Mouse (Mus musculus) limb, embryonic 14.5 days (tissue): ENCODE measurements around the gene Ankrd12. TPM values are rescaled to one million over a fixed set of nuclear protein-coding genes. Genes with fewer than 3 reads are reported as not detected.

Experiments used
- ATAC-seq: fragments of 200-750 bp; cut with Nextera tagmentation; 2 replicates; pipeline ENCODE4 v1.8.0; 2017; ENCODE audit warnings: low read depth, moderate number of reproducible peaks, moderate TSS enrichment; ENCODE audit not compliant: low FRiP score
- DNase-seq: peaks from one replicate; pipeline ENCODE4 v3.0.0-alpha.2; 2015; ENCODE audit warnings: low spot score
- H3K27ac ChIP-seq: fragments of 300-500 bp; sonication (generic); replicated peaks from 2 replicates; pipeline ENCODE4 v1.5.1; 2014; ENCODE audit warnings: low read depth, mild to moderate bottlenecking, low read length, moderate library complexity, mixed read lengths
- H3K27me3 ChIP-seq: fragments of 300-500 bp; sonication (generic); 2 replicates; pipeline ENCODE4 v1.6.1; 2014; ENCODE audit warnings: low read length, mixed read lengths; ENCODE audit not compliant: control insufficient read depth, insufficient read depth
- H3K36me3 ChIP-seq: fragments of 300-500 bp; sonication (generic); 2 replicates; pipeline ENCODE4 v1.6.1; 2014; ENCODE audit warnings: mild to moderate bottlenecking, low read length, moderate library complexity, mixed read lengths; ENCODE audit not compliant: control insufficient read depth, insufficient read depth
- H3K4me1 ChIP-seq: fragments of 300-500 bp; sonication (generic); 2 replicates; pipeline ENCODE4 v1.6.1; 2014; ENCODE audit warnings: antibody characterized with exemption, low read length, mixed read lengths; ENCODE audit not compliant: control insufficient read depth, insufficient read depth
- H3K4me2 ChIP-seq: fragments of 300-500 bp; sonication (generic); replicated peaks from 2 replicates; pipeline ENCODE4 v1.6.1; 2014; ENCODE audit warnings: low read depth, mild to moderate bottlenecking, low read length, moderate library complexity; ENCODE audit not compliant: severe bottlenecking
- H3K4me3 ChIP-seq: fragments of 300-500 bp; sonication (generic); replicated peaks from 2 replicates; pipeline ENCODE4 v1.5.1; 2014; ENCODE audit warnings: low read length
- H3K9ac ChIP-seq: fragments of 300-500 bp; sonication (generic); 2 replicates; pipeline ENCODE4 v1.6.1; 2014; ENCODE audit warnings: mild to moderate bottlenecking, low read depth, low read length, moderate library complexity; ENCODE audit not compliant: severe bottlenecking
- H3K9me3 ChIP-seq: fragments of 300-500 bp; sonication (generic); 2 replicates; pipeline ENCODE4 v1.6.1; 2016; ENCODE audit warnings: low read length; ENCODE audit not compliant: control insufficient read depth
- POLR2A ChIP-seq: fragments of 200-500 bp; IDR thresholded peaks from 2 replicates; pipeline ENCODE4 v1.8.0; 2012; ENCODE audit warnings: inconsistent platforms, mild to moderate bottlenecking, moderate library complexity, borderline replicate concordance; ENCODE audit not compliant: insufficient read depth, insufficient read length; ENCODE audit errors: extremely low read depth
- WGBS: fragments of 180-500 bp; shearing (Covaris S2); extraction: QIAGEN DNeasy Blood & Tissue Kit; methylation state at CpG from one replicate; pipeline ENCODE4 v1.1.7; 2014; 5-methylcytosine and 5-hydroxymethylcytosine counted together
- polyA plus RNA-seq, 2 experiments: library from polyadenylated mRNA; depleted of rRNA in 1 of 2; stranded (reverse) in 1 of 2; unstranded in 1 of 2; fragments of >200 nt; fragmentation: Nextera tagmentation in 1 of 2; extraction: Ambion mirVana in 1 of 2; gene quantifications; 2 replicates each; pipeline versions ENCODE4 v1.2.1 to v1.2.3; 2012 to 2014

Ankrd12 gene
- polyA plus RNA-seq, 2 experiments = 7.9 to 22.5 TPM

DNA sequence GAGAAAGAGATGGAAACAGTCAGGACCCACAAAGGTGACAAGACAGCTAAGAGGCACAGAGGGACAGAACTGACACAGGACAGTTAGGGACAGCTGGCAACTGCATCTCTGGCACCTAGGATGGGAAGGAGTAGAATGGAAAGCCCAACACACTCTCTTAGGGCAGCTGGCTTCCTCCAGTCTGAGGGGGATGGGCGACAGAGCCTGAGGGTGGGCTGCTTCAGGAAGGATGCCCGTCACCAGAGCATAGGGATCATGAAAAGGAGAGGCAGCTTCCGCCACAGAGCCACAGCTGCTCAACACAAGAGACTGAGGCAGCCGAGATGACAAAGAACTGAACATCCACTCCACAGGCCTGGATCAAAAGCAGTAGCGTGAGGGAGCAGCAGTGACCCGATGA is 145.4 kb downstream of the Ankrd12 start:
- no peak for ATAC-seq
- H3K9me3 ChIP-seq = no peaks in the 10 kb centered on the region
- 59% methylated on average over 6 of the region's 6 CpGs for WGBS
- DNase-seq = no peak
- H3K27ac ChIP-seq = no peak overlapping the region
- H3K4me3 ChIP-seq = no peak overlapping the region
- H3K27me3 ChIP-seq = no peaks in the 10 kb centered on the region
- no peak overlapping the region for H3K9ac ChIP-seq
- H3K36me3 ChIP-seq = peaks cover 38% of the 10 kb centered on the region
- TF ChIP-seq POLR2A = no peak
- no peak overlapping the region for H3K4me2 ChIP-seq
- H3K4me1 ChIP-seq = no peaks in the 10 kb centered on the region

DNA sequence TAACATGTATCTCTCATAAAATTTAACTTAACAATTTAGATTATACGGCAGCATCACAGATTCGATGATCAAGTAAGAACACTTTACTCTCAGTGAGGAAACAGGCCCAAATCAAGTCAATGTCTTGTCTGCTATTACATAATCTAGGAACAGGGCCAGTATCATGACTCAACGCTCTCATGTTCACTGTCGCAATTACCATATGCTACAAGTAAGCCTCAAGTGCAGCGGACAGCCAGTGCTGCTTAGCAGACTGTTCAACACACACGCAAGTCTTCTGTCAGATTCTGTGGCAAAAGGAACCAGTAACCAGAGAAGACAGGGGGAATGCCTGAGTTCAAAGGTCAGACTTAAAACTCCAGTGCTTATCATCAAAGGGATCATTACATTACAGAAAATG is 145.9 kb downstream of the Ankrd12 start:
- peak; percentile 63 for ATAC-seq
- H3K9ac ChIP-seq = no peak overlapping the region
- no peak overlapping the region for H3K4me2 ChIP-seq
- H3K4me3 ChIP-seq = no peak overlapping the region
- peaks cover 44% of the 10 kb centered on the region for H3K36me3 ChIP-seq
- no peaks in the 10 kb centered on the region for H3K27me3 ChIP-seq
- H3K9me3 ChIP-seq = no peaks in the 10 kb centered on the region
- H3K4me1 ChIP-seq = no peaks in the 10 kb centered on the region
- peak; percentile 65 for DNase-seq
- WGBS = 67% methylated on average over 6 of the region's 6 CpGs
- H3K27ac ChIP-seq = no peak overlapping the region
- no peak for TF ChIP-seq POLR2A

DNA sequence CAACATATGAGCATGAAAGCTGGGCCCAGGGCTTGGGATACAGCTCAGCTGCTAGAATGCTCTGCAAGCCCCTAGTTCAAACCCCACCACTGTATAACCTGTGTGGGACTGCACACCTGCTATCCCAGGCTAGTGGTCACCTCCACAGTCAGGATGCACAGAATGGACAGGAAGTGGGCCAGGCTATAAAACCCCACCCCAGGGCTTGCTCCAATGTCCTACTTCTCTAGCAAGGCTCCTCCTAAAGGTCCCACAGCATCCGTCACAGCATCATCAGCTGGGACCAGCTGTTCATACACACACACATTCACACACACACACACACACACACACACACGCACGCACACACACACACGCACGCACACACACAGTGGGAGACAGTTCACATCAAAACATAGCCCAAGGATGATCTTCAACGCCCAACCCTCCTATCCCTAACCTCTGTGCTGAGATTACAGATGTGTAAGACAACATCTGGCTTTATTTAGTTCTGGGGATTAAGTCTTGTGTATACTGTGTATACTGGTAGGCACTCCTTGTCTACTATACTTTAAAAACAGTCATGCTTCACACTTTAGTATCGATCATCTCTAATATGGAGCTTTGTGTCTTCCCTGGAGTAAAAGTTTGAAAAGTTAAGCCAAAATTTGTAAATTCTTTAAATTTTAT is 146.6 kb downstream of the Ankrd12 start:
- 88% methylated on average over 7 of the region's 7 CpGs for WGBS
- DNase-seq (no peak), ATAC-seq (no peak)
- H3K4me2 ChIP-seq = no peak overlapping the region
- no peak overlapping the region for H3K4me3 ChIP-seq
- H3K27ac ChIP-seq = no peak overlapping the region
- H3K9ac ChIP-seq = no peak overlapping the region
- H3K9me3 ChIP-seq = no peaks in the 10 kb centered on the region
- H3K36me3 ChIP-seq = peaks cover 51% of the 10 kb centered on the region
- H3K27me3 ChIP-seq = no peaks in the 10 kb centered on the region
- no peaks in the 10 kb centered on the region for H3K4me1 ChIP-seq
- no peak for TF ChIP-seq POLR2A

DNA sequence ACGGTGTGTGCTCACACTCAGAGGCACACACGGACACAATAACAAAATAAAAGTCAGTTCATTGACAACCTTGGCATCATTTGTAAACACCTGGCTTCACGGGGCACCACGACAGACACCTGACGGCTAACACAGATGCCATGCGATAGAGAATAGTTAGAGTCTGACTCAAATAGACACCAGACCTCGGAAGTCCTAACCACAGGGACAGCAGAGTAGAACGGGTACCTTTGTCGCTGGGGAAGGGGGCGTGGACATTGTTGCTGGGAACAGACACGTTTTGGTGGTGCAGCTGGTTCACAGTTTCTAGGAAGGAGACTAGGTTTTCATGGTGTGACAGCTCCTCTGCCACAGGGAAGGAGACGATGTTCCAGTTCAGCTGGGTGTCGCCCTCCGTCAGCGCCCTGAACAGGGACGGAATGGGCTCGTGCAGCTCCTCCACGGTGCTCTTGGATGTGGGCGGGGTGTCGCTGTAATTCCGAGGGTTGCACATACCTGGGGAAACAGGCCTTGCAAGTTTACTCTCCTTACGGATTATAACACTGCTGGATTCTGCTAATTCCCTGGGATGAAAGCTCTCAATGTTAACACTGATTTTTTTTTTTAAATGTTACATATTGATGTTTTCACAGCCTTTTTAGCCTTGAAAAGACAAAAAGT is 147.4 kb downstream of the Ankrd12 start:
- ATAC-seq (no peak), DNase-seq (no peak)
- no peak for TF ChIP-seq POLR2A
- Histone ChIP-seq H3K27ac (no peak overlapping the region), H3K4me2 (no peak overlapping the region), H3K4me3 (no peak overlapping the region), H3K9ac (no peak overlapping the region), H3K36me3 (peaks cover 56% of the 10 kb centered on the region), H3K27me3 (no peaks in the 10 kb centered on the region), H3K4me1 (no peaks in the 10 kb centered on the region), H3K9me3 (no peaks in the 10 kb centered on the region)
- WGBS = 85% methylated on average over 22 of the region's 22 CpGs

DNA sequence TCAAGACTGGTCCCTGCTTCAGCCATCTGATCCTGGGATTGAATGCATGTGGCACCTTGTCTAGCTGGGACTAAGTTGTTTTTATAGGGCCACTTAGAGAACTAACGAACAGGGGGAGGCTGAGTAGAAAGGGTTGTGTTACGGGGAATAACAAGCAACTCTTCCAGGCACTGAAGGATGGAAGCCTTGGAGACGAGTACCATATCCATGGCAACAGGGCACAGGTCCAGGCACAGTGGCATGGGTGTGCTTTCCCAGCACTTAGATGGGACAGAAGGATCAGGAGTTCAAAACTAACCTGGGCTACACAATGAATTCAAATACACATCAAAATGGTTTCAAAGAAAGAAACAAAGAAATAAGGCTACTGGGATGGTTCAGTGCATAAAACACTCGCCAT is 149.8 kb downstream of the Ankrd12 start:
- H3K4me2 ChIP-seq = no peak overlapping the region
- ATAC-seq (no peak), DNase-seq (no peak)
- 65% methylated on average over 4 of the region's 4 CpGs for WGBS
- no peak overlapping the region for H3K27ac ChIP-seq
- no peak for TF ChIP-seq POLR2A
- H3K9ac ChIP-seq = no peak overlapping the region
- H3K27me3 ChIP-seq = no peaks in the 10 kb centered on the region
- H3K36me3 ChIP-seq = peaks cover 60% of the 10 kb centered on the region
- no peak overlapping the region for H3K4me3 ChIP-seq
- no peaks in the 10 kb centered on the region for H3K9me3 ChIP-seq
- H3K4me1 ChIP-seq = no peaks in the 10 kb centered on the region
